Mouse (Mus musculus) kidney, postnatal 14 days (tissue): ENCODE results near the gene Inca1.
A peak's percentile ranks its signal among the peaks of the same experiment; 100 is the strongest.

Experiments
- DNase-seq: peaks from one replicate; pipeline ENCODE4 v3.0.0; 2022; ENCODE audit warnings: mixed read lengths

Gene Inca1

GRCm38 (mm10) chr11:70699722-70700556, at the start of gene Inca1, which contains the start of gene Kif1c:
Inca1 (minus strand) TSS chr11:70700155.
Kif1c (plus strand) TSS chr11:70700548.
- peak; percentile 97 for DNase-seq

GRCm38 (mm10) chr11:70747876-70748545, 48.1 kb upstream of the Inca1 start:
- DNase-seq = no peak

DNA sequence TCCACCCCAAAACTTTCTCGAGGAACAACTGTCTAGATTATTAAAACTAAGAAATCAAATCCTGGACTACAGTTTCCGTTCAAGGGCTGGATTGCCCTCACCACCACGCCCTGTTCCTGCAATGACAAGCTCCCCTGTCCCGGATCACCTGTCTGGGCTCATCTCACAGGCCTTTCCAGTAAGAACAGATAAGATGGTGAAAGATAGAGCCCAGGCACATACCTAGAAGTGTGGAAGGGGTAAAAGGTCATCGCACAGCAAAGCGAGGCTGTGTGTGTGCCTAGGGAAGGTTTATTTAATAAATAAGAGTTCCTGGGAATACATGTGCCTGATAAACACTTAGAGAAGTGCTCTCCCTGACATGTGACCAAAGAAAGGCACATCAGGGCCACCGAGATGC, 45.7 kb upstream of the Inca1 start:
- no peak for DNase-seq

- DNase-seq = no peak
Observed at GRCm38 (mm10) chr11:70742581-70743459, 42.9 kb upstream of the Inca1 start.

DNA sequence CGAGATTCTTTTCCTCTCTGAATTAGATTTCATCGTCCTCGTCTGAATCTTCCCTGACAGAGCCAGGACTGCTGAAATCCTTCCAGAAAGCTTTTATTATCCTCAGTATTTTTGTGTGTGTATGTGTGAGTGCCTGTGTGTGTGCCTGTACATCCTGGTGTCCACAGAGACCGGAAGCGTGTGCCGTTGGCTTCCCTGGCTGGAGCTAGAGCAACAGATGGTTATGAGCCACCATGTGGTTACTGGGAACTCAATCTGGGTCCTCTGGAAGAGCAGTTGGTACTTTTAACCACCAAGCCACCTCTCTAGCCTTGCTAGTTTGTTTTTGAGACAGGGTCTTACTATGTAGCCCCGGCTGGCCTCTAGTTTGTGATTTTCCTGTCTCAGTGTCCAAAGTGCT, 42.2 kb upstream of the Inca1 start:
- no peak for DNase-seq

DNA sequence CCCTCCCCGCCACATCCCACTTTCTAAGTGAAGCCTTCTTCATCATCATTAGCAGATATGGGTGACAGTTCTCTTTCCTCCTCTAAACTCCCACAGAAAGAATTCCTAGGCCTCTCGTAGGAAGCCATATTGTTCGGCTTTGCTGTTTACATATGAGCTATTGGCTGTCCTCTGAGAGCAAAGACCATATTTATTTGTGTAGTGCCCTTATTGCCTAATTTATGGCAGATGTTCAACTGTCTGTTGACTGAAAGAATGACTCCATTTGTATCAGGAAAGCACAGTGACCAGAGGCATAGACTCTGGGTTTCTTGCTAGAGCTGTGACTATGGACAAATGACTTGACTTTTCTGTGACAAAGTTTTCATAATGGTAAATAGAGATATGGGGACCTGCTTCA, 41.6 kb upstream of the Inca1 start:
- no peak for DNase-seq

GRCm38 (mm10) chr11:70737749-70738148, 37.8 kb upstream of the Inca1 start:
- DNase-seq = no peak

DNA sequence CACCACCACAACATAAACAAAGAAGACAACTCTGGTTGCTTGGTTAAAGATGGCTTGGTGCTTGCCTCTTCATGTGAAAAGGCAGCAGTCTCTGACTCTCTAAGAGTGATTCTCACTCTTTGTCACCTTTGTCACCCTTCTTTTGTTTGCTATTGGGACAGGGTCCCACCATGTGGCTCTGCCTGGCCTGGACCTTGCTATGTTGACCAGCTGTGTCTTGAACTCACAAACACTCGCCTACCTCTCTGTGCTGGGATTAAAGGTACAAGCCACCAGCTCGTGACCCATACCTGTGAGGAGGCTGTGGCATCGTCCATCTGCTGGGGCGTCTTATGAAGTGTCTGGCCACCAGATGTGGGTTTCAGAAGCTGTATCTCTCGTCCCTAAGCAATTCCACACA, 33.3 kb upstream of the Inca1 start:
- DNase-seq = no peak

DNA sequence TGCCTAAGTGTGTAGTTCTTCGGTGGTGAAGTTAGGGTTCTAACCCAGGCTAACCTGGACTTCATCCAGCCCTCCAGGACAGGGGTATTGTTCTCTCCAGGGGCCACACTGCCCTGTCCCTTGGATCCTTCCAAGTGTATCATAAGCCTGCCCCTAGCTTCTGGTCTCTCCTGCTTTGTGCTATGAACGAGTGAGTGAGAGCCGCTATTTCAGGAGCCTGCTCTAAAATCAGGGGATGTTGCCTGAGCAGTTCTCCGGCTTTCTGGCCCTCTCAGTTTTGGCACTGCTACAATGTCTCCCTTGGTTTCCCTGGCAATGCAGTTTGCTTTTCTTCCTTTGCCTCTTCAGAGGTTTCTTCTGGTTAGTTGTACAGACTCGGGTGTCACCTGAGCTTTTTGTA, 31.2 kb upstream of the Inca1 start:
- no peak for DNase-seq

GRCm38 (mm10) chr11:70730427-70731038, 30.6 kb upstream of the Inca1 start:
- DNase-seq = peak; percentile 55

DNA sequence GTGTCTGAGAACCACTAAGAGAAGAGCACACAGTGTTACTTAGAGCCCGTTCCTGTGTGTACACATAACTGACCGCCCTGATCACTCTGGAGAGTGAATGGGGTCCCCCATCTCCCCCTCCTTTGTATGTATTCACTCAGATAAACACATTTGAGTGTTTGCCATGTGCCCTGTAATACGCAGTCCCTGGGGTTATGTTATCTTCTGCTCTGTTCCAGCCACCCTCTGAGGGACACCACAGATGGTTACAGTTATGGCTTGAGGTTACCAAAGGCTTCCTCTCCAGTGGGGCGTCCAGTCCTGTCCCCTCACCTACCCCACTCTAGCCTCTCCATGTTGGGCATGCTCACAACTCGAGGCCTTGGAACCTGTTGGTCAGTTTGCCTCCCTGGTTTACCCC, 27.4 kb upstream of the Inca1 start:
- DNase-seq = no peak

DNA sequence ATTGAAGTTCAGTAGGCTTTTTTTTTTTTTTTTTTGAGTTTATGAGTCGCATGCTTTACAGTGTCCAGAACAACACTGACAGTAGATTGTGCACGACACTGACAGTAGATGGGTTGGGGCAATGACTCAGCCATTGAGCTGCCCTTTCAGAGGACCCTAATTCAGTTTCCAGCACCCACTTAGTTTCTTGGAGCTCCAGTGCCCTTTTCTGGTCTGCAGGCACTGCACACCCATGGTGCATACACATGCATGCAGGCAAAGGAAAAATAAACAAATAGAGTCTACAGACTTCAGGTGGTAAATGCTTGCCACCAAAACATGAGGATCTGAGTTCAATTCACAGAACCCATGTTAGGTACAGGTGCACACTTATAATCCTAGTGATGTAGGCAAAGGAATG, 26.6 kb upstream of the Inca1 start:
- DNase-seq = no peak

GRCm38 (mm10) chr11:70724706-70725105, 24.8 kb upstream of the Inca1 start:
- peak; percentile 50 for DNase-seq

GRCm38 (mm10) chr11:70721072-70721471, 21.1 kb upstream of the Inca1 start:
- DNase-seq = no peak

DNA sequence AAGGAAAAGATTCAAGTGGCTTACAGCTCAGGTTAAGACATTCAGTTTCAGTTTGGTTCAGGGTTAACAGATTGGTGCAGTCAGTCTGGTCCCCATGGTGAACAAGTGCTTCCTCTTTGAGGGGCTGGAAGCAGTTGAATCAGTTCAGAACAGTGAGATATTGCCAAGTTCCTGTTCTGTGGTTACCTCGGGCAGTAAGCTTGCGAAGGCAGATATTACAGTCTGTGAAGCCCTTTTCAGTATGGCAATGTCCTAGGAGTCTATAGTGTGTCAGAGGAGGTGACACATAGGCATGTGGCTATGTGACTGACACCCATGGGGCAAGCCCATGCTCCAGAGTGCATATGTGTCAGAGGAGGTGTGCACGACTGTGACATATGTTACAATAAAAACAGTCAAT, 20.6 kb upstream of the Inca1 start:
- no peak for DNase-seq

DNA sequence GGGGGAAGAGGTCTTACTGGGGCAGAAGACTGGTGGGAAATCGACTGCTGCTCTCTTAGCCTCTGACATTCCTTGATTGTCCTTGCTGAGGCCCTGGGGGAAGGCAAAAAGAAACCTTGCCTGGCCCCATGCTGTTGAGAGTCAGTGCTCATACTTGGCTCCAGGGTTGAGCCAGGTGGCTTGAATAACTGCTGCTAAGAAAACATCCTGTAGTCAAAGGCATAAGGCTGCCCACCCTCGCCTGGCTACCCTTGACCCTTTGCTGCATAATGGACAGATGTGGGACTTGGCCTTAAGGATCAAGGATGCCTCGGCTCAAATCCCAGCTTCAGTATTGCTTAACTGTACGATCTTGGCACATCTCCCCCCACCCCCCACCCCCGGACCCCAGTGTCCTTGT, 18.5 kb upstream of the Inca1 start:
- DNase-seq = no peak

- no peak for DNase-seq
Observed at GRCm38 (mm10) chr11:70715832-70716231, 15.9 kb upstream of the Inca1 start.

DNA sequence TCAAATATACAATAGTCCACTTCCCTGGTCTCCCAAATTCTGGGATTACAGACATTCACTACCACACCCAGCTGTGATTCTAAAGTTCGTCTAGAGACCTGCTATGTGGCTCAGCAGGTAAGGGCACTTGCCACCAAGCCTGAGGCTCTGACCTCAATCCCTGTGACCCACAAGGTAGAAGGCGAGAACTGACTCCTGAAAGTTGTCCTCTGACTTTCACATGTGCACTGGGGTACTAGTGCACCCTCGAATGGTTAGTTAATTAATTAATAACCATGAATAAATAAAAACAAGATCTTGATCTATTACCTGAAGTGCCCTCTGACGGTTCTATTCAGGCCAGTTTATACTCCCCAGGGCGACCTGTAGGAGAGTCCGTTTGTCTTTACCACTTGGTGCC, 13.3 kb upstream of the Inca1 start:
- DNase-seq = no peak

GRCm38 (mm10) chr11:70711026-70711425, 11.1 kb upstream of the Inca1 start:
- no peak for DNase-seq

DNA sequence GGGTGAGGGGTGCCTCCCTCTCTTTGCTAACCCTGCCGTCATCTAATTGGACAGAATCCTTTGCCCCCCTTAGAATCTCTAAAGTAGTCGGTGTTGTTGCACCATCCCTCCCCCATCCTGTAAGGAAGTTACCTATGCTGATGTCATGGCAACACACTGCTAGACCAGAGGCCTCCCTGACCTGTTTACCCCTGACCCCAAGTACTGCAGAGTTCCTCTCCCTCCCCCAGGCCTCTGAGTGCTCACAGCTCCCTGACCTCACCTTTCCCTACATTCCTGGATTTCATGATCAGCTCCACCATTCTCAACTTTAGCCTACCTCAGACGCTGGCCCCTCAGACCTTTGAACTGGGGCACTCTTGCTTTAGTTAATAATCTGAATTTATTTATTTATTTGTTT, 6.2 kb upstream of the Inca1 start:
- DNase-seq = no peak

DNA sequence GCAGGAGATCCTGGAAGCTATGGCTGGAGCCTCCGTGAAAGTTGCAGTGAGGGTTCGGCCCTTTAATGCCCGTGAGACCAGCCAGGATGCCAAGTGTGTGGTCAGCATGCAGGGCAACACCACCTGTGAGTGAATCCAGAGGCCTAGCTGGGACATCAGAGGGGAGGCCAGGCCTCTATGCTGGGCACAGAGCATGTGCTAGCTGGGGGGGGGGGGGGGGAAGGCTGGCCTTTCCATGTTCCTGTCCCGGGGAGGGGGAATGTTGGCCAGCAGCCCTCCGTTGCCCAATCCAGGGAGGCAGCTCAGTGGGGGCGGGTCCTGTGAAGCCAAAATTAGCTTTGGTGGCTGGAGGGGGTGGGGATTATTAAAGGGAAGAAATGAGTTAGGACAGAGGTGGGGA, 2.8 kb upstream of the Inca1 start:
- DNase-seq = no peak

DNA sequence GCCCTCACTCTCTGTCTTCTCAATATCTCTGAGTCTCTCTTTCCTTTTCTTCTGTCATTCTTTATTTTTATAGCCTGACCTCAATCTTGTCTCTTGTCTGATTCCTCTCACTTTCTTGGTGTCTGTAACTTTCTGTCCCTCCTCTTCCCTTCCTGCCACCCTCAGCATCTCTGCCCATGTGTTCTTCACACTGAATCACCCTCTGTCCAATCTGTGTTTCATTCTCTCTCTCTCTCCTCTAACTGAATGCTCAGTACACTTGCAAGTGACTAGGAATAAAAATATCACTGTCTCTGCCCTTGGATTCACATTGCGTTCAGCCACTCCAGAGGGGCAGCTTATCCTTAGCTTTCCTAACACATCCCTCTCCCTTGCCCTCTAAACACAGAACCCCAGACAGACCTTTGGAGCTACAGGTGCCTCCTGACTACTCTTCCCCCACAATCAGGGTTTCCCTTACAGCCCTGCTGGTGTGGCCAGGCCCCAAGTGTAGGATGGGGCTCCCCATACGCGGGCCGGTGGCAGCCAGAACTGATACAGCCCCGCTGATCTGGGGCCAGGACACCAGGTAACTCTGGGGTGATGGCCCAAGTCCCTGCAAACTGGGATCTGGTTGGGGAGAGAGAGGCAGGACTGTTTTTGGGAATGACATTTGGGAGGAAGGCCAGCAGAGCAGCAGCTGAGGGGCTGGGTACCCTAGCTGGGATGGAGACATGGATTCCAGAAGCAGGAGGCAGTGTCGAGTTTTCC, 2.2 kb upstream of the Inca1 start:
- no peak for DNase-seq
